Mouse (Mus musculus): ENCODE measurements at regions not wholly inside any gene's neighbourhood (a gene's known extent, or its start where the extent isn't known, plus 50 kb on each side); places are given as distances from the start of the nearest gene placed in this dataset.

DNA sequence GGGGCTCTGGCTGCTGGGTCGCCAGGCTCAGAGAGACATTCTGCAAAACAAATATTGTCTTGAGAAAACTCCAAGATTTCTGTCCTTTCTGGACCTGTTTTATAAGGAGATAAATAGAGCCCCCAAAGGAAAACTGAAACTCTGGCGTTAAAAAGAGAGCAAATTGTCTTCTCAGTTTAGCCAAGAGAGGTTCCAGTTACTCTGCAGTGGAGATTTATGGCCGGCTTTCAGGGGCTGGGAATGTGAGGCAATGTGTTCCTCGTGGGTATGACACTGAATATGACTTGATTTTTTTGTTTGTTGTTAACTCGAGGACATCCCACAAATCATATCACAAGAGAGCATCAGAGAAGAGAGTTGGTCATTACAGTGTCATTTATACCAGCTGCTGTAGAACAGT, 88.2 kb upstream of the Lifr start:
- TF ChIP-seq EP300 (IDR thresholded peaks at IDR 0.05; ENCODE audit: insufficient read depth, low read depth, low read length), result no peak
- TF ChIP-seq CTCF (IDR thresholded peaks at IDR 0.05), result no peak
- no peak for TF ChIP-seq POLR2A (IDR thresholded peaks at IDR 0.05; ENCODE audit: insufficient read depth, low read depth, low read length)

Data from heart, adult 2 months (tissue).